Mouse (Mus musculus) frontal cortex, postnatal 25 days (tissue): ENCODE measurements around the gene Ndufaf2.

Experiments
- DNase-seq, 2 experiments: peaks; one replicate each; pipeline ENCODE4 v3.0.0; 2022; ENCODE audit warnings: low spot score in 2 of 2

Gene Ndufaf2

GRCm38 (mm10) chr13:108138403-108138977 lies 19.9 kb downstream of the Ndufaf2 start:
- no peak for DNase-seq

GRCm38 (mm10) chr13:108135617-108136016 lies 22.8 kb downstream of the Ndufaf2 start:
- no peak for DNase-seq

- DNase-seq, result no peak
These were observed 26.2 kb downstream of the Ndufaf2 start for GRCm38 (mm10) chr13:108132031-108132819.

- DNase-seq, result no peak
These were observed 27.7 kb downstream of the Ndufaf2 start for GRCm38 (mm10) chr13:108130737-108131136.

GRCm38 (mm10) chr13:108129070-108129469 lies 29.4 kb downstream of the Ndufaf2 start:
- no peak for DNase-seq

GRCm38 (mm10) chr13:108127883-108128282 lies 30.5 kb downstream of the Ndufaf2 start:
- no peak for DNase-seq

GRCm38 (mm10) chr13:108127130-108127529 lies 31.3 kb downstream of the Ndufaf2 start:
- no peak for DNase-seq

GRCm38 (mm10) chr13:108126246-108126645 lies 32.2 kb downstream of the Ndufaf2 start:
- no peak for DNase-seq

GRCm38 (mm10) chr13:108124096-108124495 lies 34.3 kb downstream of the Ndufaf2 start:
- no peak for DNase-seq

- no peak for DNase-seq
These were observed 35.2 kb downstream of the Ndufaf2 start for GRCm38 (mm10) chr13:108123109-108123723.

- DNase-seq, result no peak
These were observed 38.8 kb downstream of the Ndufaf2 start for GRCm38 (mm10) chr13:108119411-108120310.

- no peak for DNase-seq
These were observed 40.2 kb downstream of the Ndufaf2 start for GRCm38 (mm10) chr13:108118188-108118587.

GRCm38 (mm10) chr13:108117654-108118053 lies 40.8 kb downstream of the Ndufaf2 start:
- no peak for DNase-seq

GRCm38 (mm10) chr13:108114257-108114656 lies 44.2 kb downstream of the Ndufaf2 start:
- DNase-seq, result no peak

GRCm38 (mm10) chr13:108113536-108113935 lies 44.9 kb downstream of the Ndufaf2 start:
- DNase-seq, result no peak

GRCm38 (mm10) chr13:108110929-108111328 lies 47.5 kb downstream of the Ndufaf2 start:
- no peak for DNase-seq

- DNase-seq, result no peak
These were observed 57.7 kb downstream of the Ndufaf2 start for GRCm38 (mm10) chr13:108100700-108101099.

- DNase-seq, result no peak
These were observed 62.0 kb downstream of the Ndufaf2 start for GRCm38 (mm10) chr13:108096446-108096845.

GRCm38 (mm10) chr13:108095617-108096016 lies 62.8 kb downstream of the Ndufaf2 start:
- DNase-seq, result peak; percentile 6

- no peak for DNase-seq
These were observed 63.7 kb downstream of the Ndufaf2 start for GRCm38 (mm10) chr13:108094681-108095080.

GRCm38 (mm10) chr13:108092290-108092689 lies 66.1 kb downstream of the Ndufaf2 start:
- no peak for DNase-seq

GRCm38 (mm10) chr13:108086724-108087123 lies 71.7 kb downstream of the Ndufaf2 start:
- no peak for DNase-seq
